In genomic region chr14:9832290-9832689, GRCm38 (mm10) we compare ENCODE assay signal across 28 mouse cellular contexts.
A peak's percentile ranks its signal among the peaks of the same experiment; 100 is the strongest.
DNase-seq lines count a peak whose midpoint lies in the region; ATAC-seq and TF ChIP-seq lines count a peak whose summit lies in the region.
"Had no signal": no experiment of that assay in that cellular context is flagged by ENCODE, and none has a peak within 500 bp of the region (broad histone marks: within the 10 kb centered on the region; RNA-seq: fewer than 3 reads in every experiment).

No protein-coding gene starts in this region.

- no peaks in the 10 kb centered on the region for H3K27me3 ChIP-seq in hindbrain, embryonic 10.5 days (ENCODE audit: insufficient read depth, poor library complexity, severe bottlenecking)
- H3K27me3 ChIP-seq: CH12.LX; embryonic facial prominence, embryonic 13.5 days; embryonic facial prominence, embryonic 15.5 days; forebrain, embryonic 12.5 days; Patski had no signal

- H3K4me3 ChIP-seq in bone marrow macrophage, adult 2 months (ENCODE audit: insufficient read depth, low read length): no peak overlapping the region
- H3K4me3 ChIP-seq in hindbrain, embryonic 10.5 days: no peak overlapping the region
- H3K4me3 ChIP-seq: embryonic facial prominence, embryonic 13.5 days; embryonic facial prominence, embryonic 15.5 days; erythroblast, embryonic 14.5 days; forebrain, embryonic 10.5 days; forebrain, embryonic 12.5 days had no signal

- peaks cover 13% of the 10 kb centered on the region for H3K4me1 ChIP-seq in bone marrow macrophage, adult 2 months (ENCODE audit: control insufficient read depth, insufficient read depth, low read length)
- H3K4me1 ChIP-seq in hindbrain, embryonic 10.5 days (replicated peaks): no peaks in the 10 kb centered on the region
- H3K4me1 ChIP-seq: embryonic facial prominence, embryonic 13.5 days; embryonic facial prominence, embryonic 15.5 days; forebrain, embryonic 10.5 days; forebrain, embryonic 12.5 days had no signal

- no peaks in the 10 kb centered on the region for H3K36me3 ChIP-seq in hindbrain, embryonic 10.5 days
- H3K36me3 ChIP-seq: embryonic facial prominence, embryonic 13.5 days; embryonic facial prominence, embryonic 15.5 days; forebrain, embryonic 10.5 days; forebrain, embryonic 12.5 days; G1E had no signal

- peak; percentile 74 for ATAC-seq in granulocyte monocyte progenitor cell, adult 5-6 weeks (replicated peaks; ENCODE audit: poor library complexity, severe bottlenecking)
- no peak for ATAC-seq in inflammation-experienced regulatory T-cells, adult 6 months
- ATAC-seq: activated CD4-positive, CD25-positive, alpha-beta regulatory T cell, adult 4 months; CD4-positive, CD25-positive, alpha-beta regulatory T cell, adult 4 months; forebrain, embryonic 14.5 days; forebrain, embryonic 16.5 days; Patski had no signal

- peak overlapping the region; percentile 41 for H3K27ac ChIP-seq in bone marrow macrophage, adult 2 months (ENCODE audit: insufficient read depth, low read depth, low read length)
- no peak overlapping the region for H3K27ac ChIP-seq in hindbrain, embryonic 10.5 days
- H3K27ac ChIP-seq: embryonic facial prominence, embryonic 13.5 days; embryonic facial prominence, embryonic 15.5 days; forebrain, embryonic 10.5 days; forebrain, embryonic 12.5 days had no signal

- peak; percentile 50 for DNase-seq in 416B (ENCODE audit: low read depth)
- DNase-seq in frontal cortex, postnatal 25 days (ENCODE audit: low spot score in 2 of 2): no peak
- DNase-seq in hindbrain, embryonic 10.5 days (ENCODE audit: low spot score): no peak
- DNase-seq: adrenal gland, adult 8-10 months; adrenal gland, postnatal 14 days; adrenal gland, postnatal 36 days; B cell, adult 2 months; cerebellum, adult 11 months; cerebellum, adult 18-20 months; cerebellum, adult 8-10 months; cerebellum, adult 9-11 months; cerebellum, postnatal 14 days; cerebellum, postnatal 36 days had no signal

- no peak for TF ChIP-seq POLR2A in bone marrow macrophage, adult 2 months (IDR thresholded peaks at IDR 0.05; ENCODE audit: borderline replicate concordance, low read depth, low read length)

- H3K9me3 ChIP-seq in hindbrain, embryonic 10.5 days: no peaks in the 10 kb centered on the region
- H3K9me3 ChIP-seq: embryonic facial prominence, embryonic 13.5 days; embryonic facial prominence, embryonic 15.5 days; forebrain, embryonic 10.5 days; forebrain, embryonic 12.5 days; G1E had no signal

- no peak for TF ChIP-seq CTCF in bone marrow macrophage, adult 2 months (IDR thresholded peaks at IDR 0.05; ENCODE audit: low read depth, low read length)
